Mouse (Mus musculus) liver, embryonic 11.5 days (tissue): Measurements from ENCODE around the gene Gm13279. TPM values are rescaled to one million over a fixed set of nuclear protein-coding genes. Genes with fewer than 3 reads are reported as not detected.

Source experiments
- polyA plus RNA-seq: library from polyadenylated mRNA; unstranded; fragments of >200 nt; fragmentation: Nextera tagmentation; extraction: Ambion mirVana; gene quantifications from 2 replicates; pipeline ENCODE4 v1.2.1, GENCODE M21; 2014

Gm13279 gene
- polyA plus RNA-seq, 1 experiment from 2014 or later: not detected

Other genes with a start within 250 kb of the Gm13279 start
- gene Ifna15, start 239.2 kb upstream of the Gm13279 start, polyA plus RNA-seq: not detected in 2 replicates
- gene Ifna14, start 225.6 kb upstream of the Gm13279 start, polyA plus RNA-seq: not detected in 2 replicates
- gene Ifna9, start 205.0 kb upstream of the Gm13279 start, polyA plus RNA-seq: not detected in 2 replicates
- gene Ifna12, start 194.0 kb upstream of the Gm13279 start, polyA plus RNA-seq: not detected in 2 replicates
- gene C87499, start 163.0 kb upstream of the Gm13279 start, polyA plus RNA-seq: not detected in 2 replicates
- gene Ifna13, start 152.9 kb upstream of the Gm13279 start, polyA plus RNA-seq: not detected in 2 replicates
- gene Ifna16, start 120.5 kb upstream of the Gm13279 start, polyA plus RNA-seq: not detected in 2 replicates
- gene Ifna2, start 113.5 kb upstream of the Gm13279 start, polyA plus RNA-seq: not detected in 2 replicates
- gene Ifnab, start 106.0 kb upstream of the Gm13279 start, polyA plus RNA-seq: not detected in 2 replicates
- 0.85 and 0.96 TPM in 2 replicates for gene Gm26566, start 75.6 kb upstream of the Gm13279 start, polyA plus RNA-seq
- 65.1 and 72.9 TPM in 2 replicates for gene Klhl9, start 74.9 kb upstream of the Gm13279 start, polyA plus RNA-seq
- not detected in 2 replicates for gene Gm13271, start 42.5 kb upstream of the Gm13279 start, polyA plus RNA-seq
- not detected in 2 replicates for gene Gm13283, start 37.3 kb upstream of the Gm13279 start, polyA plus RNA-seq
- not detected in 2 replicates for gene Gm13290, start 23.6 kb upstream of the Gm13279 start, polyA plus RNA-seq
- not detected in 2 replicates for gene Gm13289, start 20.5 kb upstream of the Gm13279 start, polyA plus RNA-seq
- not detected in 2 replicates for gene Gm13272, start 17.5 kb upstream of the Gm13279 start, polyA plus RNA-seq
- not detected in 2 replicates for gene Ifnz, start 15.3 kb upstream of the Gm13279 start, polyA plus RNA-seq
- gene Gm13276, start 11.7 kb upstream of the Gm13279 start, polyA plus RNA-seq: not detected in 2 replicates
- not detected in 2 replicates for gene Gm13277, start 8.8 kb upstream of the Gm13279 start, polyA plus RNA-seq
- gene Gm13278, start 5.8 kb upstream of the Gm13279 start, polyA plus RNA-seq: not detected in 2 replicates
- gene Gm13275, start 2.9 kb upstream of the Gm13279 start, polyA plus RNA-seq: not detected in 2 replicates
- 0.26 and 0.66 TPM in 2 replicates for gene Gm13285, start 2.3 kb downstream of the Gm13279 start, polyA plus RNA-seq
- gene Gm13287, start 5.9 kb downstream of the Gm13279 start, polyA plus RNA-seq: not detected in 2 replicates
- gene Gm13288, start 8.1 kb downstream of the Gm13279 start, polyA plus RNA-seq: not detected in 2 replicates
- not detected in 2 replicates for gene Ifna7, start 18.8 kb downstream of the Gm13279 start, polyA plus RNA-seq
- not detected in 2 replicates for gene Ifna11, start 22.6 kb downstream of the Gm13279 start, polyA plus RNA-seq
- gene Ifna6, start 30.0 kb downstream of the Gm13279 start, polyA plus RNA-seq: not detected in 2 replicates
- not detected in 2 replicates for gene Ifna5, start 38.1 kb downstream of the Gm13279 start, polyA plus RNA-seq
- not detected in 2 replicates for gene Ifna4, start 44.5 kb downstream of the Gm13279 start, polyA plus RNA-seq
- not detected in 2 replicates for gene Ifna1, start 52.7 kb downstream of the Gm13279 start, polyA plus RNA-seq
- not detected in 2 replicates for gene Ifne, start 82.8 kb downstream of the Gm13279 start, polyA plus RNA-seq